Mouse (Mus musculus) forebrain, embryonic 10.5 days (tissue): ENCODE data around the gene Pycr2. TPM values are rescaled to one million over a fixed set of nuclear protein-coding genes. Genes with fewer than 3 reads are reported as not detected.

Source experiments
- DNase-seq: peaks from one replicate; pipeline ENCODE4 v3.0.0-alpha.2; 2017; ENCODE audit warnings: low spot score; ENCODE audit errors: extremely low spot score
- H3K27ac ChIP-seq: fragments of 300-500 bp; sonication (generic); 2 replicates; pipeline ENCODE4 v1.5.1; 2016; ENCODE audit warnings: mild to moderate bottlenecking
- H3K27me3 ChIP-seq: fragments of 300-500 bp; sonication (generic); 2 replicates; pipeline ENCODE4 v1.6.1; 2016; ENCODE audit warnings: mild to moderate bottlenecking; ENCODE audit not compliant: poor library complexity, severe bottlenecking
- H3K36me3 ChIP-seq: fragments of 300-500 bp; sonication (generic); replicated peaks from 2 replicates; pipeline ENCODE4 v1.6.1; 2016; ENCODE audit warnings: mild to moderate bottlenecking, moderate library complexity
- H3K4me1 ChIP-seq: fragments of 300-500 bp; sonication (generic); 2 replicates; pipeline ENCODE4 v1.6.1; 2016
- H3K4me3 ChIP-seq: fragments of 300-500 bp; sonication (generic); 2 replicates; pipeline ENCODE4 v1.5.1; 2016; ENCODE audit warnings: mild to moderate bottlenecking, moderate library complexity
- H3K9me3 ChIP-seq: fragments of 300-500 bp; sonication (generic); 2 replicates; pipeline ENCODE4 v1.6.1; 2016; ENCODE audit warnings: mild to moderate bottlenecking, moderate library complexity
- WGBS: fragments of 180-500 bp; shearing (Covaris S2); methylation state at CpG from one replicate; pipeline ENCODE4 v1.1.7; 2016; 5-methylcytosine and 5-hydroxymethylcytosine counted together
- polyA plus RNA-seq: library from polyadenylated mRNA; unstranded; fragments of >200 nt; fragmentation: Nextera tagmentation; extraction: Ambion mirVana; gene quantifications from 2 replicates; pipeline ENCODE4 v1.2.1, GENCODE M21; 2016

Pycr2 gene
- polyA plus RNA-seq, result 149 and 153 TPM in 2 replicates

DNA sequence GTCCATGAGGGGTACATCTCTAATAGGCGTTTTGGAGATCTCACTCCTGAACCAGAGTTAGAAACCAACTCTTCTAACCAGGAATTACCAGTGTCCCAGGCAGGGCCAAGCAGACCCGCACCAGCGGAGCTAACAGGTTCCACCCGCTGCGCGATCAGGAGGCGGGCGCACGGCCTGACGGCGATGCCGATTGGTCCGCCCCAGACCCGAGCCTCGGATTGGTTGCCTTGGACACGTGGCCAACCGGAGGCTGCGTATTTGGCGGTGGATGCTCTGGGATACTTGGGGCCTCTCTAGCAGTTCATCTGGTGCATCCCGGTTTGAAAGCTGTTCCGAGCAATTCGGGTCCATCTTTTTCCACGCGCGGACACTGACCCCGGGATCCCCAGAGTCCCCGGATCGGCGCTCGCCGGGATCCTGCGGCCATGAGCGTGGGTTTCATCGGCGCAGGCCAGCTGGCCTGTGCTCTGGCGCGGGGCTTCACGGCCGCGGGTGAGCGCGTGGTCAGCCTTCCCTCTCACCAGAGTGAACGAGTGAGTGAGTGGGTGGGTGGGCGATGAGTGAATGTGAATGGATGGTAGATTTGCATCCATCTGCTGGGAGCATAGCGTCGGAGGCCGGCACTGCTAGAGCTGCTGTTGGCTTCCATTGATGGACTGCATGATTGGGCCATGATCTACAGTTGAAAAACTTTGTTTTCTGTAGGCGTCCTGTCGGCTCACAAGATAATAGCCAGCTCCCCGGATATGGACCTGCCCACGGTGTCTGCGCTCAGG, at the start of gene Pycr2:
Pycr2 (plus strand) TSS at position 255 of the 776 bp plus-strand sequence.
- peak within 1 kb of the TSS; percentile 96 for H3K4me3 ChIP-seq
- H3K36me3 ChIP-seq, result peaks cover 38% of the 10 kb centered on the region
- under 1% methylated on average over 52 of the region's 52 CpGs for WGBS

GRCm38 (mm10) chr1:180858763-180859162, 45.3 kb upstream of the Pycr2 start:
- no peak for DNase-seq
- peaks cover 90% of the 10 kb centered on the region for H3K36me3 ChIP-seq
- H3K4me3 ChIP-seq, result no peak overlapping the region
- no peak overlapping the region for H3K27ac ChIP-seq
- H3K9me3 ChIP-seq, result no peaks in the 10 kb centered on the region
- no peaks in the 10 kb centered on the region for H3K4me1 ChIP-seq
- H3K27me3 ChIP-seq, result no peaks in the 10 kb centered on the region

More for the DNA sequence above, at the start of gene Pycr2:
- Histone ChIP-seq H3K27ac (peak within 1 kb of the TSS; percentile 97), H3K9me3 (no peaks in the 10 kb centered on the region), H3K27me3 (0 out of 2 replicates have a peak, but pooled peaks cover 3% of the 10 kb centered on the region), H3K4me1 (peaks cover 29% of the 10 kb centered on the region)
- peak; percentile 95 for DNase-seq

- WGBS, result 89% methylated on average over 6 of the region's 6 CpGs
- H3K27ac ChIP-seq, result no peak overlapping the region
- H3K9me3 ChIP-seq, result no peaks in the 10 kb centered on the region
- H3K36me3 ChIP-seq, result peaks cover 98% of the 10 kb centered on the region
- no peak for DNase-seq
- no peaks in the 10 kb centered on the region for H3K27me3 ChIP-seq
- H3K4me1 ChIP-seq, result no peaks in the 10 kb centered on the region
- H3K4me3 ChIP-seq, result no peak overlapping the region
Measured at GRCm38 (mm10) chr1:180860030-180860429, 44.1 kb upstream of the Pycr2 start.

DNA sequence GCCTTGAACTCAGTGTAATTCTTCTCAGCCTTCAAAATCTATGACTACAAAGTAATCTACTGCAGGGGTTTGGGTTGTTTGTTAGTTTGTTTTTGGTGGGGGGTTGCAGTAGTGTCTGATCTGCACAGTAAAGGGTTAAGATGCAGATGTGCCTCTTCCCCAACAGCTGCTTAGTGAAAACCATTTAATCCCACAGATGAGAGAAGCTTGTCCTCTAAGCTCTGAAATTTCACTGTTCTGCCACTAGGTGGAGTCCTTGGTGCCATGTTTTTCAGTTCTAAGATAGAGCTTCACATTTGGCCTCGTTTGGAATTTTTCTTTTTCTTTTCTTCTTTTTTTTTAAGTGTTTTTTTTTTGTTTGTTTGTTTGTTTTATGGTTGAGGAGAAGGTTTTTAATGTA, 40.5 kb upstream of the Pycr2 start:
- Histone ChIP-seq H3K27ac (no peak overlapping the region), H3K27me3 (no peaks in the 10 kb centered on the region), H3K4me3 (no peak overlapping the region), H3K36me3 (peaks cover 98% of the 10 kb centered on the region), H3K4me1 (no peaks in the 10 kb centered on the region), H3K9me3 (no peaks in the 10 kb centered on the region)
- WGBS, result 47% methylated on average over 1 of the region's 1 CpGs
- no peak for DNase-seq

GRCm38 (mm10) chr1:180866001-180866400, 38.1 kb upstream of the Pycr2 start:
- H3K4me1 ChIP-seq, result no peaks in the 10 kb centered on the region
- peaks cover 76% of the 10 kb centered on the region for H3K36me3 ChIP-seq
- H3K4me3 ChIP-seq, result no peak overlapping the region
- no peak for DNase-seq
- WGBS, result 95% methylated on average over 7 of the region's 7 CpGs
- H3K27ac ChIP-seq, result no peak overlapping the region
- no peaks in the 10 kb centered on the region for H3K27me3 ChIP-seq
- no peaks in the 10 kb centered on the region for H3K9me3 ChIP-seq

GRCm38 (mm10) chr1:180870122-180870650, 33.9 kb upstream of the Pycr2 start:
- no peak overlapping the region for H3K4me3 ChIP-seq
- no peaks in the 10 kb centered on the region for H3K27me3 ChIP-seq
- H3K36me3 ChIP-seq, result peaks cover 36% of the 10 kb centered on the region
- no peak for DNase-seq
- H3K27ac ChIP-seq, result no peak overlapping the region
- H3K4me1 ChIP-seq, result no peaks in the 10 kb centered on the region
- 79% methylated on average over 13 of the region's 13 CpGs for WGBS
- H3K9me3 ChIP-seq, result no peaks in the 10 kb centered on the region

- Histone ChIP-seq H3K9me3 (0 out of 2 replicates have a peak, but pooled peaks cover 5% of the 10 kb centered on the region), H3K36me3 (no peaks in the 10 kb centered on the region), H3K4me3 (no peak overlapping the region), H3K4me1 (no peaks in the 10 kb centered on the region), H3K27me3 (no peaks in the 10 kb centered on the region), H3K27ac (no peak overlapping the region)
- DNase-seq, result peak; percentile 65
- WGBS, result 18% methylated on average over 9 of the region's 9 CpGs
Measured at GRCm38 (mm10) chr1:180873861-180874484, 30.1 kb upstream of the Pycr2 start.

GRCm38 (mm10) chr1:180874615-180875014, 29.5 kb upstream of the Pycr2 start:
- WGBS, result 89% methylated on average over 2 of the region's 2 CpGs
- 0 out of 2 replicates have a peak, but pooled peaks cover 5% of the 10 kb centered on the region for H3K9me3 ChIP-seq
- no peak for DNase-seq
- no peak overlapping the region for H3K27ac ChIP-seq
- no peak overlapping the region for H3K4me3 ChIP-seq
- H3K27me3 ChIP-seq, result no peaks in the 10 kb centered on the region
- no peaks in the 10 kb centered on the region for H3K36me3 ChIP-seq
- no peaks in the 10 kb centered on the region for H3K4me1 ChIP-seq

DNA sequence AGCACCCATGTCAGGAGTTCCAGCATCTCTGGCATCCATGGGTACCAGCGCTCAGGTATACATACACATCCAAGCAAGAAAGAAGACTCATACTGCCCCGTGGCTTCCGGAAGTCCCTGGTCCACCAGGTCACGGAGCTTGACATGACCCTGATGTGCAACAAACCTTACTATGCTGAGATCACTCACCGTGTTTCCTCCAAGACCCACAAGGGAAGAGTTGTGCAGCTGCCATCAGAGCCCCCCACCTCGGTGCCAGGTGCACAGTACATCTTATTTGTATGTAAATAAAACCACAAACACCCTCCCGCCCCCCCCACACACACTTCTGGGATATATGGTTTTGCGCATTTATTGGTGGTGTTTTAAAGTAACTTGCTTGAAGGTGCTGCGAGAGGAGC, 29.0 kb upstream of the Pycr2 start:
- Histone ChIP-seq H3K4me1 (no peaks in the 10 kb centered on the region), H3K27me3 (no peaks in the 10 kb centered on the region)
- 90% methylated on average over 9 of the region's 9 CpGs for WGBS

GRCm38 (mm10) chr1:180877466-180877865, 26.6 kb upstream of the Pycr2 start:
- Histone ChIP-seq H3K4me3 (no peak overlapping the region), H3K27ac (no peak overlapping the region), H3K9me3 (0 out of 2 replicates have a peak, but pooled peaks cover 5% of the 10 kb centered on the region), H3K36me3 (no peaks in the 10 kb centered on the region), H3K4me1 (no peaks in the 10 kb centered on the region), H3K27me3 (no peaks in the 10 kb centered on the region)
- DNase-seq, result no peak
- WGBS, result 73% methylated on average over 4 of the region's 4 CpGs

More for the DNA sequence above, 29.0 kb upstream of the Pycr2 start:
- Histone ChIP-seq H3K27ac (no peak overlapping the region), H3K36me3 (no peaks in the 10 kb centered on the region), H3K4me3 (no peak overlapping the region), H3K9me3 (0 out of 2 replicates have a peak, but pooled peaks cover 5% of the 10 kb centered on the region)
- DNase-seq, result no peak

DNA sequence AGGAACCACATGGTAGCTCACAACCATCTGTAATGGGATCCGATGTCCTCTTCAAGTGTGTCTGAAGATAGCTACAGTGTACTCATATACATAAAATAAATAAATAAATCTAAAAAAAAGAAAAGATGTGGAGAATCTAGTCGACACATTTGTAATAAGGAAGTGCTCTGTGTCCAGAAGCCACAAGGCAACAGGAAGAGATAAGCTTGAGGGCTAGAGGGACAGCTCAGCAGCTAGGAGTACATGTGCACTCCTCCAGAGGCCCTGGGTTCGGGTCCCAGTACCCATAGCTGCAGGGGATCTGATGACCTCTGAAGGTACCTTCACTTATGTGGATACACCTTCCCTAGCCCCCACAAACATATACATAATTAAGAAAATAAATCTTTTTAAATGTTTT, 22.3 kb upstream of the Pycr2 start:
- DNase-seq, result no peak
- H3K36me3 ChIP-seq, result no peaks in the 10 kb centered on the region
- no peak overlapping the region for H3K4me3 ChIP-seq
- no peak overlapping the region for H3K27ac ChIP-seq
- 0 out of 2 replicates have a peak, but pooled peaks cover 3% of the 10 kb centered on the region for H3K9me3 ChIP-seq
- H3K4me1 ChIP-seq, result no peaks in the 10 kb centered on the region
- peaks cover 8% of the 10 kb centered on the region for H3K27me3 ChIP-seq
- 79% methylated on average over 3 of the region's 3 CpGs for WGBS

GRCm38 (mm10) chr1:180883731-180884130, 20.4 kb upstream of the Pycr2 start:
- Histone ChIP-seq H3K4me3 (no peak overlapping the region), H3K9me3 (no peaks in the 10 kb centered on the region), H3K36me3 (no peaks in the 10 kb centered on the region), H3K4me1 (peaks cover 9% of the 10 kb centered on the region), H3K27ac (no peak overlapping the region), H3K27me3 (peaks cover 27% of the 10 kb centered on the region)
- no peak for DNase-seq
- WGBS, result 57% methylated on average over 7 of the region's 7 CpGs

GRCm38 (mm10) chr1:180884484-180884883, 19.6 kb upstream of the Pycr2 start:
- H3K4me1 ChIP-seq, result peaks cover 14% of the 10 kb centered on the region
- peaks cover 35% of the 10 kb centered on the region for H3K27me3 ChIP-seq
- no peak overlapping the region for H3K4me3 ChIP-seq
- no peak for DNase-seq
- 85% methylated on average over 9 of the region's 9 CpGs for WGBS
- no peaks in the 10 kb centered on the region for H3K9me3 ChIP-seq
- no peak overlapping the region for H3K27ac ChIP-seq
- no peaks in the 10 kb centered on the region for H3K36me3 ChIP-seq
